Mouse (Mus musculus) testis, adult 2 months (tissue): Measurements from ENCODE around the gene Mrps34. TPM values are rescaled to one million over a fixed set of nuclear protein-coding genes. Genes with fewer than 3 reads are reported as not detected.

Experiments
- H3K27ac ChIP-seq: fragments of 200-500 bp; 2 replicates; pipeline ENCODE4 v1.5.1; 2012; ENCODE audit warnings: low read depth, low read length; ENCODE audit not compliant: control insufficient read depth, insufficient read depth
- H3K27me3 ChIP-seq: fragments of 200-500 bp; 2 replicates; pipeline ENCODE4 v1.6.1; 2012; ENCODE audit warnings: mild to moderate bottlenecking, low read length, moderate library complexity; ENCODE audit not compliant: control insufficient read depth, insufficient read depth
- H3K36me3 ChIP-seq: fragments of 200-500 bp; 2 replicates; pipeline ENCODE4 v1.6.1; 2012; ENCODE audit warnings: mild to moderate bottlenecking, low read length; ENCODE audit not compliant: control insufficient read depth, insufficient read depth
- H3K4me1 ChIP-seq: fragments of 200-500 bp; 2 replicates; pipeline ENCODE4 v1.6.1; 2012; ENCODE audit warnings: low read length; ENCODE audit not compliant: control insufficient read depth, insufficient read depth
- H3K4me3 ChIP-seq: fragments of 200-500 bp; 2 replicates; pipeline ENCODE4 v1.5.1; 2012; ENCODE audit warnings: low read depth, mild to moderate bottlenecking, low read length, moderate library complexity, mixed read lengths; ENCODE audit not compliant: control insufficient read depth
- CTCF ChIP-seq: fragments of 200-500 bp; IDR thresholded peaks from 2 replicates; pipeline ENCODE4 v1.5.1; 2012; ENCODE audit warnings: low read depth, mild to moderate bottlenecking, inconsistent platforms, low read length, moderate library complexity; ENCODE audit not compliant: control insufficient read depth, insufficient read depth, insufficient replicate concordance
- POLR2A ChIP-seq: fragments of 200-500 bp; IDR thresholded peaks from 2 replicates; pipeline ENCODE4 v1.6.1; 2012; ENCODE audit warnings: low read depth, mild to moderate bottlenecking, inconsistent platforms, low read length, moderate library complexity; ENCODE audit not compliant: control insufficient read depth
- polyA plus RNA-seq: library from polyadenylated mRNA; depleted of rRNA; stranded (reverse); fragments of >200 nt; gene quantifications from 2 replicates; pipeline ENCODE4 v1.2.3, GENCODE M21; 2012

Gene Mrps34
- polyA plus RNA-seq, 1 experiment: 45.9 TPM

DNA sequence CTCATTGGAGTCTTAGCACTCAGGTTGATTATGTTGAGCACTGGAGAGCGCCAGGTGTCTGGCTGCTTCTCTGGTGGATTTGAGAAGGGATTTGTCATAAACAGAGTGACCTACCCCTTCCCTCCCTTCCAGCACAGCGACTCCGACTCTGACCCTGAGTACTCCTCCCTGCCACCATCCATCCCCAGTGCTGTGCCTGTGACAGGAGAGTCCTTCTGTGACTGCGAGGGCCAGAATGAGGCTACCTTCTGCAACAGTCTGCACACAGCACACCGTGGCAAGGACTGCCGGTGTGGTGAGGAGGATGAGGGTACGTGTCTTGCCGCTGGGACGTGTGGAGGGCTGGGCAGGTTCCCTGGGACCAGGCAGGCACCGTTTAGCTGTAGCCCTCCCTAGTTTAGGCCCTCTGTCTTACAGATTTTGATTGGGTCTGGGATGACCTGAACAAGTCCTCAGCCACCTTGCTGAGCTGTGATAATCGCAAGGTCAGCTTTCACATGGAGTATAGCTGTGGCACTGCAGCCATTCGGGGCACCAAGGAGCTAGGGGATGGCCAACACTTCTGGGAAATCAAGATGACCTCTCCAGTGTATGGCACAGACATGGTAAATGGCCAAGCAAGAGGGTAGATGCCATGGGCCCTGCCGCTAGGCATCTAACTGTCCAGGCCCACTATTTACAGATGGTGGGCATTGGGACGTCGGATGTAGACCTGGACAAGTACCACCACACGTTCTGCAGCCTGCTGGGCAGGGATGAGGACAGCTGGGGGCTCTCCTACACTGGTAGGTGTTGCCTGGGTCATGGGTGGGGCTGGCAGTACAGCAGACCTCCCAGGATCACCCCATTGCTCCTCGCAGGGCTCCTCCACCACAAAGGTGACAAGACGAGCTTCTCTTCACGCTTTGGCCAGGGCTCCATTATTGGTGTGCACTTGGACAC, 4.5 kb upstream of the Mrps34 start:
- Histone ChIP-seq H3K4me3 (no peak overlapping the region), H3K27ac (no peak overlapping the region), H3K27me3 (no peaks in the 10 kb centered on the region), H3K36me3 (peaks cover 2% of the 10 kb centered on the region), H3K4me1 (peaks cover 17% of the 10 kb centered on the region)
- no peak for TF ChIP-seq CTCF
- TF ChIP-seq POLR2A: peak; percentile 39; the same call in 1 of the 2 replicates

DNA sequence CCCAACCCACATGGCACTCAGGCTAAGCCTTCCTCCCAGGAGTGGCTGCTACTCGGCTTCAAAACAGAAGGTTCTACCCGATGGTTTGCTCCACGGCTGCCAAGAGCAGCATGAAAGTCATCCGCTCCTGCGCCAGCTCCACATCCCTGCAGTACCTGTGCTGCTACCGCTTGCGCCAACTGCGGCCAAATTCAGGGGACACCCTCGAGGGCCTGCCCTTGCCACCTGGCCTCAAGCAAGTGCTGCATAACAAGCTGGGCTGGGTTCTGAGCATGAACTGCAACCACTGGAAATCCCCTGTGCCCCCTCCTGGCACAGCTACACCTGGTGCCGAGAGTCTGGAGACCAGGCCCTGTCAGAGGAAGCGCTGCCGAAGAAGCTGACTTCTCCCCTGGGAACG, 3.6 kb upstream of the Mrps34 start:
- H3K36me3 ChIP-seq: peaks cover 2% of the 10 kb centered on the region
- no peak overlapping the region for H3K4me3 ChIP-seq
- no peak overlapping the region for H3K27ac ChIP-seq

DNA sequence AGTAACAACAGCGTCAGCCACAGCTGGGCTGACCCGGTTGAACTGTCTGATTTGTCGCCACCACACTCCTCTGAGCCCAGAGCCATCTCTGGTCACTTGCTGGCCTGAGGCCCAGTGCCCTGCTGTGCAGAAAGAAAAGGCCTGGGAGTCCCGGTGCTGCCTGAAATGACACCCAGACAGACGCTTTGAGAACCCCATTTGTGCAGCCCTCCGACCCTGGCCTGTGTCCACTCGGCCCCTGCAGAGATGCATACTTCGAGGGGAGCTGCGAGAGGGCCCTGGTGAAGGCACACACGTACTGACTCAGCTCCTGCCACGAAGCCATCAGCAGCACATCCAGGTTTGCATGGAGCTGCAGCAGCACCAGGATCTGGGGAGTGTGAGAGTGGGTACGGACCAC, 2.1 kb upstream of the Mrps34 start:
- TF ChIP-seq POLR2A (no peak), CTCF (no peak)
- Histone ChIP-seq H3K36me3 (peaks cover 2% of the 10 kb centered on the region), H3K27ac (no peak overlapping the region), H3K4me3 (no peak overlapping the region), H3K27me3 (no peaks in the 10 kb centered on the region), H3K4me1 (peaks cover 20% of the 10 kb centered on the region)

More for the DNA sequence above, 3.6 kb upstream of the Mrps34 start:
- peaks cover 21% of the 10 kb centered on the region for H3K4me1 ChIP-seq
- TF ChIP-seq CTCF (no peak), POLR2A (no peak)
- no peaks in the 10 kb centered on the region for H3K27me3 ChIP-seq

DNA sequence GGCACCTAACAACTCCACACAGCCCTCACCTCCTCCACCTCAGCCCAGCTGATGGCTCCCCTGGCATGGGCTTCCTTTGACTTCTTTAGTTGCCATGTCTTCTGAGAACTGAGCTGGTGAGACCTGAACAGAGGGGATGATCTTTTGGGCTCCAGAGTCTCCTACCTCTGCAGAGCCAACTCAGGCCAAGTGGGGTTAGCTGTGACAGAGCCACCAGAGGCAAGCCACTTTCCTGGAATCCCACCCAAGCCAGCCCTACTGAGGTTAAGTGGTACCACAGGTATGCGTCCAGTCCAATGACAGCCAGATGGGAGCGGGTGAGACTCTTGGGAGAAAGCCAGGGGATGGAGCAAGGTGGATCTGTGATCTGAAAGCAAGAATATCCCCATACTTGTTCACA, 1.6 kb upstream of the Mrps34 start:
- H3K27ac ChIP-seq: no peak overlapping the region
- H3K27me3 ChIP-seq: no peaks in the 10 kb centered on the region
- TF ChIP-seq CTCF: no peak
- TF ChIP-seq POLR2A: no peak
- no peak overlapping the region for H3K4me3 ChIP-seq
- H3K4me1 ChIP-seq: peaks cover 20% of the 10 kb centered on the region
- H3K36me3 ChIP-seq: peaks cover 2% of the 10 kb centered on the region; the same call in 1 of the 2 replicates

DNA sequence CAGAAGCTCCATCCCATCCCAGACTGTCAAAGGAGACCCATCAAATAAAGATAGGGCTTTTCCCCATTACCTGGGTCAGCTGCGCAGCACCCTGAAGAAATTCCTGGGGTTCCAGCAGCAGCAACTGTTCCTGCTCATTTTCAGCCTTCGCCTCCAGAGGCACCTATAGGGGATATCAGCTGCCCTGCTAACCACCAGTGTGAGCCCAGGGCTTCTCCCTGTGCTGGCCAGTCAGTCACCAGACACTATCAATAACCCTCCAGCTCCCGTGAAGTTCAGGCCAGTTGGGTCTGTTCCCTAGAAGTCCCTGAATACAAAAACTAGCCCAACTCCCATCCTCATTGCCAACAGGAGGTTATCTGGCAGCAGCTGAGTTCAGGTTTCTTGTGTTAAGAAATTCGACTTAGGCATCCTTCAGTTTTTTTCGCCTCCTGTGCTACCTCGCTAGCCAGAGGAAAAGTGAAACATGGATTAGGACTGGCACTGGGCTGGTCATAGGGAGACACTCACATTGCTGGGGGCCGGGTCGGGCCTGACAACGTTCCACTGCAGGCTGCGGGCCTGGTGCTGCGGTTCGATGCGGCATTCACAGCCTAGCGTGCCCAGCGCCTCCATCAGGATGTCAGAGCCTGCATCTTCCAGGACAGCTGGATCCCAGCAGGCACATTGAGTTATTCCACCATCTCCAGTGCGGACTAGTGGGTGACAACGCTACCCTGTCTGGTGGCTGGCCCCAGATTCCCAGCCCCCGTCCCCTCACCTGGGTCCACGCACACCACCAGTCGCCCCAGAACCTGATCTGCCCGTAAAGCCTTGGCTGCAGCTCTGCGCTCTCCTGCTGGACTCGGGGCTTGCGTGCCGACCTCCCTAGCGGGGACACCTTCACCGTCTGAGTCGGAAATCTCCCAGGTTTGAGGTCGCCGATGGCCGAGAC, 588 bp upstream of the Mrps34 start:
- TF ChIP-seq POLR2A (no peak), CTCF (no peak)
- Histone ChIP-seq H3K4me3 (peak overlapping the region; percentile 91), H3K4me1 (peaks cover 20% of the 10 kb centered on the region), H3K27ac (peak overlapping the region; percentile 41), H3K36me3 (peaks cover 2% of the 10 kb centered on the region; the same call in 1 of the 2 replicates), H3K27me3 (no peaks in the 10 kb centered on the region)

DNA sequence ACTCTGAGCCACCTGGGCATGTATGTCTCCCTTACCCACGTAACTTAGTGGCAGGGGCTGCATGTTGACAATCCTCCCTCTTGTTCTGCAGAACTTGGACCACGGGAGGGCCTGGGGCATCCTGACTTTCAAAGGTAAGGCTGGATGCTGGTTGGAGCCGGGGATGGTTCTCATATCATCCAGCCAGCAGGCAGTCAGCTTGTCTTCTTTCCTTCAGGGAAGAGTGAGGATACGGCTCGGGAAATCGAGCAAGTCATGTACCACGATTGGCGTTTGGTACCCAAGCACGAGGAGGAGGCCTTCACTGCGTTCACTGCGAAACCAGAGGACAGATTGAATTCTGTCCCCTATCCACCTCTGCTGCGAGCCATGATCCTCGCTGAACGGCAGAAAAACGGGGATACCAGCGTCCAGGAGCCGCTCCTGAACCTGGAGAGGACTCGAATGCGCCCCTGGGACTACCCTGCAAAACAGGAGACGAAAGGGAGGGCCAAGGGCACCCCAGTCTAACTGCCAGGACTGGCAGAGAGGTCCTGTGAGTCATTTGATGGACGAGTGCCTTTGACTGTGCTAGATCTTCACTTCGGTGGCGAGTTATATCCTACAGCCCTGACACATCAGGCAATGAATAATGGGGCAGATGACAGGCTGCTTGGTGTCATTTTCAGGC, 790 bp downstream of the Mrps34 start:
- H3K4me1 ChIP-seq: peaks cover 20% of the 10 kb centered on the region
- H3K4me3 ChIP-seq: peak overlapping the region; percentile 91
- H3K27ac ChIP-seq: peak overlapping the region; percentile 41
- H3K27me3 ChIP-seq: no peaks in the 10 kb centered on the region
- peaks cover 2% of the 10 kb centered on the region; the same call in 1 of the 2 replicates for H3K36me3 ChIP-seq
- TF ChIP-seq POLR2A (no peak), CTCF (no peak)

DNA sequence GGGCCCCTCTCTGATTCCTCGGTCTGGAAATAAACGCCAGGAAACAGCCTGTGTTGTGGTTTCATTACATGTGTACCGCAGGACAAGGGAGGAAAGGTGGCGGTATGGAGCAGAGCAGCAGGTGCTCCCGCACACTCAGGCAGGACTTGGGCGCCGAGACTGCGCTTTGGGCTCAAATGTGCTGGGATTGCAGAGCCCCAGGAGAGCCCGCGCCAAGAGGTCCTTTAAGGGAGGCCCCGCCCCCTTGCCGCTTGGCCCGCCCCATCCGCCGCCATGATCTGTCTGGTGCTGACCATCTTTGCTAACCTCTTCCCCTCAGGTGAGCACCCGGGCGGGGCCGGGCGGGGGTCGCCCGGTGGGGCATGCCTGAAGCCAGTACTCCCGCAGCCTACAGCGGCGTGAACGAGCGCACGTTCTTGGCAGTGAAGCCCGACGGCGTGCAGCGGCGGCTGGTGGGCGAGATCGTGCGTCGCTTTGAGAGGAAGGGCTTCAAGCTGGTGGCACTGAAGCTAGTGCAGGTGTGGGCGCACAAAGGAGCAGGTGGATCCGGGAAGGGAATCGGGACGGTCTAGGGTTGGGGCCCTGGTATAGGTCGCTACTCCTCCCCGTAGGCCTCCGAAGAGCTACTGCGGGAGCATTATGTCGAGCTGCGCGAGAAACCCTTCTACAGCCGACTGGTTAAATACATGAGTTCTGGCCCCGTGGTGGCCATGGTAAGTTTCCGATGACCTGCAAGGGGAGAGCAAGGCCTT, 1.5 kb downstream of the Mrps34 start, which contains the start of gene Nme3:
Nme3 (plus strand) TSS at position 260 of the 752 bp plus-strand sequence.
- H3K4me3 ChIP-seq: peak within 1 kb of the TSS; percentile 91
- H3K4me1 ChIP-seq: peaks cover 20% of the 10 kb centered on the region
- H3K36me3 ChIP-seq: no peaks in the 10 kb centered on the region; the same call in 1 of the 2 replicates

More for the DNA sequence above, 1.5 kb downstream of the Mrps34 start, which contains the start of gene Nme3:
- H3K27ac ChIP-seq: peak within 1 kb of the TSS; percentile 41
- no peaks in the 10 kb centered on the region for H3K27me3 ChIP-seq
- TF ChIP-seq POLR2A (0 out of 2 replicates have a peak, but pooled peaks have one; percentile 28), CTCF (no peak; the same call in 1 of the 2 replicates)
